Mouse (Mus musculus) myocyte (in vitro differentiated cells): Measurements from ENCODE around the gene Plin1. TPM values are rescaled to one million over a fixed set of nuclear protein-coding genes. Genes with fewer than 3 reads are reported as not detected.

Experiments used
- H3K27me3 ChIP-seq: one replicate; pipeline ENCODE4 v1.6.1; 2011; ENCODE audit not compliant: control insufficient read depth, insufficient read depth, insufficient read length
- H3K36me3 ChIP-seq: one replicate; pipeline ENCODE4 v1.6.1; 2011; ENCODE audit not compliant: control insufficient read depth, insufficient read depth
- H3K4me2 ChIP-seq: one replicate; pipeline ENCODE4 v1.6.1; 2011; ENCODE audit warnings: low read depth, control low read depth
- H3K4me3 ChIP-seq: one replicate; pipeline ENCODE4 v1.5.1; 2011; ENCODE audit warnings: mild to moderate bottlenecking, control low read depth, moderate library complexity
- H3K79me2 ChIP-seq: one replicate; pipeline ENCODE4 v1.6.1; 2011; ENCODE audit not compliant: control insufficient read depth, insufficient read depth
- H3ac ChIP-seq: one replicate; pipeline ENCODE4 v1.6.1; 2011; ENCODE audit not compliant: control insufficient read depth, insufficient read length
- CEBPB ChIP-seq: IDR thresholded peaks from 2 replicates; pipeline ENCODE4 v1.6.1; 2011; ENCODE audit warnings: mild to moderate bottlenecking, moderate library complexity; ENCODE audit not compliant: poor library complexity, insufficient read depth, severe bottlenecking
- E2F4 ChIP-seq: IDR thresholded peaks from one replicate; pipeline ENCODE4 v1.6.1; 2011; ENCODE audit warnings: mild to moderate bottlenecking, control low read depth, moderate library complexity; ENCODE audit not compliant: insufficient read depth
- MAX ChIP-seq: IDR thresholded peaks from one replicate; pipeline ENCODE4 v1.6.1; 2011; ENCODE audit warnings: low read depth, mild to moderate bottlenecking, control low read depth
- MYOD1 ChIP-seq, 3 experiments: IDR thresholded peaks; one replicate each; pipeline ENCODE4 v1.6.1; 2011; ENCODE audit warnings: control low read depth in 2 of 3, low read depth in 2 of 3, mild to moderate bottlenecking in 2 of 3, moderate library complexity in 1 of 3; ENCODE audit not compliant: insufficient read length in 2 of 3, control insufficient read depth in 1 of 3
- MYOG ChIP-seq, 3 experiments: IDR thresholded peaks; one replicate each; pipeline ENCODE4 v1.6.1; 2011; ENCODE audit warnings: control low read depth in 2 of 3, low read depth in 2 of 3, mild to moderate bottlenecking in 2 of 3; ENCODE audit not compliant: insufficient read length in 2 of 3, control insufficient read depth in 1 of 3, insufficient read depth in 1 of 3
- POLR2A ChIP-seq: IDR thresholded peaks from one replicate; pipeline ENCODE4 v1.6.1; 2011; ENCODE audit warnings: low read depth, mild to moderate bottlenecking, control low read depth, moderate library complexity; ENCODE audit not compliant: insufficient read length
- POLR2AphosphoS2 ChIP-seq: IDR thresholded peaks from one replicate; pipeline ENCODE4 v1.6.1; 2011; ENCODE audit warnings: low read depth, control low read depth; ENCODE audit not compliant: insufficient read length
- REST ChIP-seq: IDR thresholded peaks from one replicate; pipeline ENCODE4 v1.6.1; 2011; ENCODE audit warnings: mild to moderate bottlenecking, control low read depth, moderate library complexity; ENCODE audit not compliant: insufficient read depth, insufficient read length
- SRF ChIP-seq: IDR thresholded peaks from one replicate; pipeline ENCODE4 v1.6.1; 2011; ENCODE audit warnings: low read depth; ENCODE audit not compliant: control insufficient read depth, insufficient read length
- TCF12 ChIP-seq: IDR thresholded peaks from one replicate; pipeline ENCODE4 v1.6.1; 2011; ENCODE audit warnings: mild to moderate bottlenecking, control low read depth; ENCODE audit not compliant: poor library complexity, insufficient read depth, severe bottlenecking
- TCF3 ChIP-seq: IDR thresholded peaks from one replicate; pipeline ENCODE4 v1.6.1; 2011; ENCODE audit warnings: low read depth, control low read depth; ENCODE audit not compliant: insufficient read length
- USF1 ChIP-seq: IDR thresholded peaks from one replicate; pipeline ENCODE4 v1.6.1; 2011; ENCODE audit warnings: low read depth, mild to moderate bottlenecking, control low read depth, moderate library complexity
- polyA plus RNA-seq: library from polyadenylated mRNA; unstranded; fragments of >200 nt; fragmentation: generic; extraction: Trizol; gene quantifications from one replicate; pipeline ENCODE4 v1.2.1, GENCODE M21; 2012; ENCODE audit warnings: missing spikeins

Plin1 gene
- polyA plus RNA-seq, 1 experiment, result not detected

DNA sequence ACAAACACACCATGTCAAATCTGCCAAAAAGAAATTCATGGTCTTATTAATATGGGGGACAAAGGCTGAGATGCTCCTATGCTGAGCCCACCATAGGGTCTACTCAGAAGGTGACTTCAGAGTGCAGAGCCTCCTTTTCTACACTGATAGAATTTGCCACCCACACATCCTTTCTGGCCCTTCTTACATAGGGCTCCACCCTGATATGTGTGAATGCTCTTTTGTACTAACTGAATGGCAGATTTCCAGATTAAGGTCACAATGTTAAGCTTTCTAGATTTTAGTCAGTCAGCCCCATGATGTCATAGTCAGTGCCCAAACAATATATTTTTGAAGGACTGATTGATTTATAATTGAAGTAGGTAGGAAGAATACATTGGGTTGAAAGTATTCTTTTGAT, 27.1 kb upstream of the Plin1 start:
- Histone ChIP-seq H3K36me3 (no peaks in the 10 kb centered on the region), H3ac (no peak overlapping the region), H3K79me2 (no peaks in the 10 kb centered on the region), H3K27me3 (peaks cover 19% of the 10 kb centered on the region), H3K4me2 (no peak overlapping the region), H3K4me3 (no peak overlapping the region)
- TF ChIP-seq POLR2AphosphoS2, result no peak
- no peak for TF ChIP-seq TCF12
- TF ChIP-seq REST, result no peak
- no peak for TF ChIP-seq MYOD1 (IDR thresholded peaks at IDR 0.05; ENCODE audit: control insufficient read depth in 1 of 3, insufficient read length in 2 of 3, low read depth in 2 of 3)
- no peak for TF ChIP-seq MYOG (IDR thresholded peaks at IDR 0.05; ENCODE audit: control insufficient read depth in 1 of 3, insufficient read depth in 1 of 3, insufficient read length in 2 of 3, low read depth in 2 of 3)
- TF ChIP-seq USF1, result no peak
- TF ChIP-seq E2F4, result no peak
- no peak for TF ChIP-seq TCF3
- no peak for TF ChIP-seq CEBPB

DNA sequence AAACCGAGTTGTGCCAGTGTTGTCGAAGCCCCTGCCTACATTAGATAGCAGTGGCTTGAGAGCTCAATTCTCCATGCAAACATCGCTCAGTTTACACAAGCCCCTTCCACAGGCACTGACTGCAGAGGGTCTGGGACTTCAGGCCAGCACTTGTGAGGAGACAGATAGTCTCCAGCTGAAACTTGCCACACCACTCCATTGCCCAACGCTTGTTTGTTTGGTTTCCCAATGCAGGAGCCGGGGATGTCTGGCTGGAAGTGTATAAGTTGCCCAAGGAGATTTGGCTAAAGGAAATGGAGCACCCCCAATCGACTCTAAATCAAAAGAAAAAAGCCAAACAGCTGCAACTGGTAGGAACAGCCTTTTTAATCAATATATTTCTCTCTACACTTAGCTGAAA, 25.5 kb upstream of the Plin1 start:
- Histone ChIP-seq H3K36me3 (no peaks in the 10 kb centered on the region), H3K27me3 (peaks cover 21% of the 10 kb centered on the region), H3ac (no peak overlapping the region), H3K4me3 (no peak overlapping the region), H3K4me2 (no peak overlapping the region), H3K79me2 (no peaks in the 10 kb centered on the region)
- TF ChIP-seq REST, result no peak
- no peak for TF ChIP-seq MYOD1 (IDR thresholded peaks at IDR 0.05; ENCODE audit: control insufficient read depth in 1 of 3, insufficient read length in 2 of 3, low read depth in 2 of 3)
- no peak for TF ChIP-seq TCF3
- TF ChIP-seq CEBPB, result no peak
- no peak for TF ChIP-seq MYOG (IDR thresholded peaks at IDR 0.05; ENCODE audit: control insufficient read depth in 1 of 3, insufficient read depth in 1 of 3, insufficient read length in 2 of 3, low read depth in 2 of 3)
- no peak for TF ChIP-seq MAX
- TF ChIP-seq E2F4, result no peak
- TF ChIP-seq SRF, result no peak
- no peak for TF ChIP-seq USF1
- no peak for TF ChIP-seq POLR2AphosphoS2
- TF ChIP-seq TCF12, result no peak

DNA sequence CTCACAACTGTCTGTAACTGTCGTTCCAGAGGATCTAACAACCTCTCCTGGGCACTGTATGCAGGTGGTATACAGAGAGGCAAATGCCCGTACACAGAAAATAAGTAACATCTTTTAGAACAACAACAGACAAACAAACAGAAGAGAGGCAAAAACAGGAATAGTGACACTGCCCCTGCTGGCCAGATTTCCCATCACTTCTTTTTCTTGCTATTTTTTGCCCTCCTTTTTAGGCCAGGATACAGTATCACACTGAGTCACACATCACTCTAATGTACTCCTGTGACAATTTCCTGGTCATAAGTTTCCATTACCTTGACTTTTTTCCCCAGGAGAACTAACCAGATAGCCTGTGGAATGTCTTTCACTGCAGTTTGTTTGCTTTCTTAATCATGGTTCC, 23.6 kb upstream of the Plin1 start:
- no peak for TF ChIP-seq SRF
- no peak for TF ChIP-seq USF1
- no peak for TF ChIP-seq REST
- no peak for TF ChIP-seq CEBPB
- no peak for TF ChIP-seq POLR2AphosphoS2
- no peak for TF ChIP-seq POLR2A
- no peak for TF ChIP-seq MYOG (IDR thresholded peaks at IDR 0.05; ENCODE audit: control insufficient read depth in 1 of 3, insufficient read depth in 1 of 3, insufficient read length in 2 of 3, low read depth in 2 of 3)
- TF ChIP-seq TCF12, result no peak
- no peak for TF ChIP-seq MAX
- TF ChIP-seq MYOD1 (IDR thresholded peaks at IDR 0.05; ENCODE audit: control insufficient read depth in 1 of 3, insufficient read length in 2 of 3, low read depth in 2 of 3), result no peak
- no peak for TF ChIP-seq E2F4
- TF ChIP-seq TCF3, result no peak

DNA sequence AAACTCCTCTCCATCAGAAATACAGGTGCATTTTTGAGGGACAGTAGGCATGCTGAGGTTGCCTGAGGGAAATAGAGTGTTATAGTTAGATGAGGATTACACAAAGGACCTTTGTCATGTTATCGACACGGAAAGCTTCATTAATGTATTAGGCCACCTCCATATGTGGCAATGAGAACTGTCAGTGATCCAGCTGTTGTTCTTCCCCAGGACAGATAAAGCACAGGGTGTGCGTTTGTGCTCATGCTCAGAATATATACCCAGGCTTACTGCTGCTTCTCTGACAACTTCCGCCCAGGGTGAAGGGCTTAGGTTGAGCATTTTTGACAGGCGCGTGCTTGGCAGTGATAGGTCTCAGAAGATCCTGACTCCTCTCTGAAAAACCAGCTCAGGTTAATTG, 16.8 kb upstream of the Plin1 start:
- Histone ChIP-seq H3ac (no peak overlapping the region), H3K4me2 (no peak overlapping the region), H3K36me3 (no peaks in the 10 kb centered on the region), H3K4me3 (no peak overlapping the region), H3K79me2 (no peaks in the 10 kb centered on the region), H3K27me3 (peaks cover 4% of the 10 kb centered on the region)
- TF ChIP-seq CEBPB (no peak), POLR2A (no peak), REST (no peak), MAX (no peak), MYOD1 (IDR thresholded peaks at IDR 0.05; ENCODE audit: control insufficient read depth in 1 of 3, insufficient read length in 2 of 3, low read depth in 2 of 3) (no peak), USF1 (no peak), MYOG (IDR thresholded peaks at IDR 0.05; ENCODE audit: control insufficient read depth in 1 of 3, insufficient read depth in 1 of 3, insufficient read length in 2 of 3, low read depth in 2 of 3) (no peak), SRF (no peak)

More for the DNA sequence above, 23.6 kb upstream of the Plin1 start:
- H3K4me2 ChIP-seq, result no peak overlapping the region
- H3ac ChIP-seq, result no peak overlapping the region
- H3K79me2 ChIP-seq, result no peaks in the 10 kb centered on the region
- no peaks in the 10 kb centered on the region for H3K36me3 ChIP-seq
- H3K27me3 ChIP-seq, result peaks cover 21% of the 10 kb centered on the region
- no peak overlapping the region for H3K4me3 ChIP-seq

DNA sequence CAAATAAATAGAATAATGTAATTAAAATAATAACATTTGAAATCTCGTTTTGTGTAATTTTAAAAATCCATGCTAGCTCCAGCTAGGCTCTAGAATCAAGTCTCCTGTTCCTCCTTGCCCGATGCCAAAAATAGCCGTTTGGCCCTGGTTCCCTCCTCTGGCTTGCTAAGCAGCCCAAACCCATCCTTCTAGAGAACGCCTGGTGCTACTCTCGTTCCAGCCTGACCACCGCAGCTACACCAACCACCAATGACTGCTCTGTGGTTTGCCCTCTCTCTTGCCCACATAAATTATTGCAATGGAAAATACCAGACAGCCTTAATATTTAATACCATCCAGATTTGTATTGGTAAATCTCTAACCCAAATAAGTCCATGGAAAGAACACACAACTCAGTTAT, 15.0 kb upstream of the Plin1 start:
- H3K27me3 ChIP-seq, result no peaks in the 10 kb centered on the region
- no peak overlapping the region for H3ac ChIP-seq
- H3K4me3 ChIP-seq, result no peak overlapping the region
- H3K36me3 ChIP-seq, result no peaks in the 10 kb centered on the region
- no peaks in the 10 kb centered on the region for H3K79me2 ChIP-seq
- no peak overlapping the region for H3K4me2 ChIP-seq
- TF ChIP-seq TCF12 (no peak), MYOD1 (IDR thresholded peaks at IDR 0.05; ENCODE audit: control insufficient read depth in 1 of 3, insufficient read length in 2 of 3, low read depth in 2 of 3) (no peak), TCF3 (no peak), MYOG (IDR thresholded peaks at IDR 0.05; ENCODE audit: control insufficient read depth in 1 of 3, insufficient read depth in 1 of 3, insufficient read length in 2 of 3, low read depth in 2 of 3) (no peak), POLR2A (no peak), USF1 (no peak), SRF (no peak), E2F4 (no peak), REST (no peak), POLR2AphosphoS2 (no peak), MAX (no peak), CEBPB (no peak)
